Mouse (Mus musculus) right cerebral cortex, postnatal 25 days (tissue): ENCODE measurements around the gene Fignl1.

Experiments
- DNase-seq: peaks from one replicate; pipeline ENCODE4 v3.0.0; 2022

Fignl1 gene

GRCm38 (mm10) chr11:11831940-11832754 is 23.4 kb upstream of the Fignl1 start:
- no peak for DNase-seq

- no peak for DNase-seq
Measured at GRCm38 (mm10) chr11:11831526-11831925, 22.8 kb upstream of the Fignl1 start.

- no peak for DNase-seq
Measured at GRCm38 (mm10) chr11:11830884-11831495, 22.2 kb upstream of the Fignl1 start.

- no peak for DNase-seq
Measured at GRCm38 (mm10) chr11:11829161-11830000, 20.6 kb upstream of the Fignl1 start.

- no peak for DNase-seq
Measured at GRCm38 (mm10) chr11:11828761-11829160, 20.0 kb upstream of the Fignl1 start.

GRCm38 (mm10) chr11:11828251-11828650 is 19.5 kb upstream of the Fignl1 start:
- DNase-seq = no peak

GRCm38 (mm10) chr11:11826475-11826874 is 17.7 kb upstream of the Fignl1 start:
- DNase-seq = no peak

GRCm38 (mm10) chr11:11825670-11826069 is 16.9 kb upstream of the Fignl1 start:
- DNase-seq = no peak

GRCm38 (mm10) chr11:11824970-11825635 is 16.3 kb upstream of the Fignl1 start:
- no peak for DNase-seq

- DNase-seq = no peak
Measured at GRCm38 (mm10) chr11:11823980-11824911, 15.5 kb upstream of the Fignl1 start.

GRCm38 (mm10) chr11:11822181-11823095 is 13.7 kb upstream of the Fignl1 start:
- no peak for DNase-seq

GRCm38 (mm10) chr11:11821387-11821975 is 12.7 kb upstream of the Fignl1 start:
- no peak for DNase-seq

- DNase-seq = no peak
Measured at GRCm38 (mm10) chr11:11820737-11821136, 12.0 kb upstream of the Fignl1 start.

- DNase-seq = peak; percentile 62
Measured at GRCm38 (mm10) chr11:11820251-11820650, 11.5 kb upstream of the Fignl1 start.

GRCm38 (mm10) chr11:11819206-11819605 is 10.4 kb upstream of the Fignl1 start:
- no peak for DNase-seq

- DNase-seq = no peak
Measured at GRCm38 (mm10) chr11:11818797-11819196, 10.0 kb upstream of the Fignl1 start.

- no peak for DNase-seq
Measured at GRCm38 (mm10) chr11:11815737-11816136, 7.0 kb upstream of the Fignl1 start.

GRCm38 (mm10) chr11:11811906-11812480 is 3.2 kb upstream of the Fignl1 start:
- peak; percentile 58 for DNase-seq

- no peak for DNase-seq
Measured at GRCm38 (mm10) chr11:11809404-11810175, 828 bp upstream of the Fignl1 start.
